In the genomic region with DNA sequence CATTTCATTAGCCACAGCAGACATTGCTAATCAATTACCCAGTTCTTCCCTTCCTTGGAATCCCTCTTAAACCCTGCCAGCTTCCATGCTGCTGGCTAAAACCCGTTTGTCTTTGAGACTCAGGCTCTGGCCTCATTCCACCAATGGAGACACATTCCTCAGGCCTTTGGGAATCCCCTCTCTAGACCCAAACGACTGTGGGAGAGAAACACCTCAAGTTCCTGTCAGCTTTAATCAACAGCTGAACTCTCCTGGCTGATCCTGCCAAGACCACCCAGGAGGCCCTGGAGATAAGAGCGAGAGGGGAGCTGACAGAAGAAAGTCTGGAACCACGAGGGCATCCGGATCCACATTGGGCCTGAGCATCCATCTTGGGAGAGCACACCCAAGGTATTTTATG, we compare ENCODE assay signal across 20 mouse cellular contexts. TPM values are rescaled to one million over a fixed set of nuclear protein-coding genes. Genes with fewer than 3 reads are reported as not detected.
A peak's percentile ranks its signal among the peaks of the same experiment; 100 is the strongest.
DNase-seq lines count a peak whose midpoint lies in the region; ATAC-seq and TF ChIP-seq lines count a peak whose summit lies in the region.
"Had no signal": no experiment of that assay in that cellular context is flagged by ENCODE, and none has a peak within 500 bp of the region (broad histone marks: within the 10 kb centered on the region; RNA-seq: fewer than 3 reads in every experiment).

No protein-coding gene starts in this region.

- H3K27ac ChIP-seq in heart, postnatal 0 days (ENCODE audit: low read depth): no peak overlapping the region
- 0 out of 2 replicates have a peak overlapping the region, but pooled peaks have one; percentile 13 for H3K27ac ChIP-seq in liver, embryonic 11.5 days (ENCODE audit: low read depth, low read length)
- H3K27ac ChIP-seq in liver, embryonic 12.5 days: no peak overlapping the region
- 0 out of 2 replicates have a peak overlapping the region, but pooled peaks have one; percentile 48 for H3K27ac ChIP-seq in limb, embryonic 11.5 days (replicated peaks; ENCODE audit: low read depth, low read length)
- H3K27ac ChIP-seq: embryonic facial prominence, embryonic 15.5 days; hindbrain, postnatal 0 days; kidney, postnatal 0 days; midbrain, embryonic 10.5 days; neural tube, embryonic 12.5 days had no signal

- no peaks in the 10 kb centered on the region for H3K4me1 ChIP-seq in heart, postnatal 0 days (ENCODE audit: control insufficient read depth, insufficient read depth)
- H3K4me1 ChIP-seq in liver, embryonic 11.5 days (replicated peaks; ENCODE audit: control insufficient read depth, insufficient read depth, low read length): peaks cover 19% of the 10 kb centered on the region
- H3K4me1 ChIP-seq in liver, embryonic 12.5 days: peaks cover 20% of the 10 kb centered on the region
- H3K4me1 ChIP-seq in limb, embryonic 11.5 days (ENCODE audit: control insufficient read depth, insufficient read depth, low read length): peaks cover 7% of the 10 kb centered on the region
- H3K4me1 ChIP-seq: neural tube, embryonic 12.5 days had no signal

- no peak overlapping the region for H3K4me2 ChIP-seq in heart, postnatal 0 days (ENCODE audit: low read depth, low read length)
- H3K4me2 ChIP-seq in liver, embryonic 11.5 days: no peak overlapping the region
- no peak overlapping the region for H3K4me2 ChIP-seq in liver, embryonic 12.5 days
- H3K4me2 ChIP-seq in limb, embryonic 11.5 days (ENCODE audit: low read depth, severe bottlenecking): no peak overlapping the region
- H3K4me2 ChIP-seq: embryonic facial prominence, embryonic 15.5 days; neural tube, embryonic 12.5 days had no signal

- no peak for ATAC-seq in heart, postnatal 0 days (ENCODE audit: insufficient read depth, low read depth)
- ATAC-seq in liver, embryonic 11.5 days (replicated peaks; ENCODE audit: low FRiP score): no peak
- no peak for ATAC-seq in liver, embryonic 12.5 days
- no peak for ATAC-seq in limb, embryonic 11.5 days (ENCODE audit: insufficient number of reproducible peaks, low FRiP score, low TSS enrichment, low read depth)
- ATAC-seq: hindbrain, postnatal 0 days had no signal

- H3K36me3 ChIP-seq in heart, postnatal 0 days (replicated peaks; ENCODE audit: control insufficient read depth, insufficient read depth, low read length): no peaks in the 10 kb centered on the region
- no peaks in the 10 kb centered on the region for H3K36me3 ChIP-seq in liver, embryonic 11.5 days (ENCODE audit: control insufficient read depth, insufficient read depth, low read length)
- no peaks in the 10 kb centered on the region for H3K36me3 ChIP-seq in liver, embryonic 12.5 days
- no peaks in the 10 kb centered on the region for H3K36me3 ChIP-seq in limb, embryonic 11.5 days (ENCODE audit: control insufficient read depth, insufficient read depth, low read length)
- H3K36me3 ChIP-seq: embryonic facial prominence, embryonic 15.5 days; midbrain, embryonic 10.5 days; neural tube, embryonic 12.5 days had no signal

- no peaks in the 10 kb centered on the region for H3K27me3 ChIP-seq in heart, postnatal 0 days (ENCODE audit: control insufficient read depth, insufficient read depth, low read length)
- no peaks in the 10 kb centered on the region for H3K27me3 ChIP-seq in liver, embryonic 11.5 days (replicated peaks; ENCODE audit: control insufficient read depth, insufficient read depth, low read length)
- H3K27me3 ChIP-seq in liver, embryonic 12.5 days (replicated peaks): no peaks in the 10 kb centered on the region
- no peaks in the 10 kb centered on the region for H3K27me3 ChIP-seq in limb, embryonic 11.5 days (ENCODE audit: control insufficient read depth, insufficient read depth, low read length)
- H3K27me3 ChIP-seq: embryonic facial prominence, embryonic 15.5 days; neural tube, embryonic 12.5 days had no signal

- no peaks in the 10 kb centered on the region for H3K9me3 ChIP-seq in heart, postnatal 0 days (replicated peaks; ENCODE audit: control insufficient read depth, low read length)
- H3K9me3 ChIP-seq in liver, embryonic 11.5 days (ENCODE audit: control insufficient read depth, low read length): 0 out of 2 replicates have a peak, but pooled peaks cover 3% of the 10 kb centered on the region
- no peaks in the 10 kb centered on the region for H3K9me3 ChIP-seq in liver, embryonic 12.5 days (replicated peaks)
- no peaks in the 10 kb centered on the region for H3K9me3 ChIP-seq in limb, embryonic 11.5 days (ENCODE audit: control insufficient read depth, low read length)
- H3K9me3 ChIP-seq: embryonic facial prominence, embryonic 15.5 days; midbrain, embryonic 10.5 days; neural tube, embryonic 12.5 days had no signal

- intact Hi-C loops in heart, postnatal 10 days (cut with DNase I): no loop called here

- H3K9ac ChIP-seq in heart, postnatal 0 days (replicated peaks; ENCODE audit: low read depth, low read length): no peak overlapping the region
- H3K9ac ChIP-seq in liver, embryonic 11.5 days (ENCODE audit: low read depth, low read length): no peak overlapping the region
- H3K9ac ChIP-seq in liver, embryonic 12.5 days: no peak overlapping the region
- H3K9ac ChIP-seq in limb, embryonic 11.5 days (ENCODE audit: low read length): no peak overlapping the region
- H3K9ac ChIP-seq: embryonic facial prominence, embryonic 15.5 days; neural tube, embryonic 12.5 days had no signal

- no peak for TF ChIP-seq CTCF in heart, postnatal 0 days (IDR thresholded peaks at IDR 0.05; ENCODE audit: low read depth)

- no peak overlapping the region for H3K4me3 ChIP-seq in heart, postnatal 0 days (ENCODE audit: low read depth, low read length)
- H3K4me3 ChIP-seq in liver, embryonic 11.5 days (ENCODE audit: low read depth, low read length): no peak overlapping the region
- H3K4me3 ChIP-seq in liver, embryonic 12.5 days: no peak overlapping the region
- H3K4me3 ChIP-seq in limb, embryonic 11.5 days (ENCODE audit: low read depth, low read length): no peak overlapping the region
- H3K4me3 ChIP-seq: embryonic facial prominence, embryonic 15.5 days; midbrain, embryonic 10.5 days; neural tube, embryonic 12.5 days had no signal

- TF ChIP-seq EP300 in heart, postnatal 0 days (IDR thresholded peaks at IDR 0.05; ENCODE audit: low read depth): no peak

- WGBS in heart, postnatal 0 days: 31% methylated on average over 5 of the region's 5 CpGs
- WGBS in liver, embryonic 11.5 days: 31% methylated on average over 5 of the region's 5 CpGs
- 37% methylated on average over 5 of the region's 5 CpGs for whole genome bisulfite sequencing in liver, embryonic 12.5 days (ENCODE audit: insufficient replicate concordance)
- WGBS in limb, embryonic 11.5 days: 36% methylated on average over 5 of the region's 5 CpGs

- DNase-seq in heart, postnatal 0 days (ENCODE audit: low spot score): peak; percentile 2
- DNase-seq in heart, postnatal 10 days: no peak
- no peak for DNase-seq in liver, embryonic 11.5 days (ENCODE audit: low spot score)
- peak; percentile 30 for DNase-seq in NIH3T3 (ENCODE audit: low read depth)
- DNase-seq in limb, embryonic 11.5 days (ENCODE audit: low spot score): no peak
- DNase-seq in thymus, adult 18-20 months: no peak
- DNase-seq in thymus, postnatal 4 days: no peak
- DNase-seq: adrenal gland, postnatal 14 days; cerebellum, adult 18-20 months; cerebellum, postnatal 36 days; gastrocnemius, postnatal 25 days; layer of hippocampus, adult 9-11 months; right cerebral cortex, postnatal 14 days; thymus, postnatal 36 days had no signal

RNA-seq across cellular contexts. Expression of gene Smad3, which starts 13.9 kb away (rescaled TPM):
- total RNA-seq in heart, postnatal 0 days (2014; rRNA removed; ENCODE audit: low replicate concordance): 25.9 and 30.2 TPM in 2 replicates
- 6.0 and 6.4 TPM in 2 replicates for polyA plus RNA-seq in heart, postnatal 0 days (2015; fragmentation: Nextera tagmentation; extraction: Ambion mirVana)
- total RNA-seq in heart, postnatal 10 days (2021): 10 to 100 TPM; 17.0 to 22.6 TPM
- 7.2 and 7.3 TPM in 2 replicates for polyA plus RNA-seq in liver, embryonic 11.5 days (2014; fragmentation: Nextera tagmentation; extraction: Ambion mirVana)
- polyA plus RNA-seq in liver, embryonic 12.5 days (2016; fragmentation: Nextera tagmentation; extraction: Ambion mirVana): 5.8 and 7.2 TPM in 2 replicates
- polyA plus RNA-seq in limb, embryonic 11.5 days (2014; fragmentation: Nextera tagmentation; extraction: Ambion mirVana): 21.0 and 24.0 TPM in 2 replicates

Comparison
In these comparisons a context has a peak if more than half of its experiments do, and no peak if none do; other contexts are left out.
1. DNase-seq: peak in heart, postnatal 0 days (single experiment) and NIH3T3 (single experiment); none in heart, postnatal 10 days (0 of 2), liver, embryonic 11.5 days (single experiment), limb, embryonic 11.5 days (single experiment), thymus, adult 18-20 months (0 of 2) and thymus, postnatal 4 days (single experiment).
2. H3K27ac ChIP-seq: peak in liver, embryonic 11.5 days (single experiment) and limb, embryonic 11.5 days (single experiment); none in heart, postnatal 0 days (single experiment) and liver, embryonic 12.5 days (single experiment).